Mouse (Mus musculus) MEL-GATA-1-ER (cell line): ENCODE data around the gene Srp72.
"Not testable (repeated sequence)": the region's sequence is repeated elsewhere in the genome, so short reads cannot be mapped to it uniquely, and the experiment has no call there.

Source experiments
- DNase-seq: peaks from one replicate; pipeline ENCODE4 v3.0.0-alpha.2; 2012; ENCODE audit warnings: low read depth; ENCODE audit errors: extremely low read depth

The Srp72 gene

GRCm38 (mm10) chr5:76962545-76962944 lies 11.9 kb upstream of the Srp72 start:
- DNase-seq, result no peak

GRCm38 (mm10) chr5:76964651-76965050 lies 9.8 kb upstream of the Srp72 start:
- DNase-seq, result no peak

- DNase-seq, result no peak
Measured at GRCm38 (mm10) chr5:76969250-76969649, 5.2 kb upstream of the Srp72 start.

GRCm38 (mm10) chr5:76971115-76971514 lies 3.4 kb upstream of the Srp72 start:
- DNase-seq, result not testable (repeated sequence)

GRCm38 (mm10) chr5:76973488-76973887 lies 995 bp upstream of the Srp72 start:
- no peak for DNase-seq

GRCm38 (mm10) chr5:76974207-76974553 lies 303 bp upstream of the Srp72 start:
- DNase-seq, result no peak

- no peak for DNase-seq
Measured at GRCm38 (mm10) chr5:76975736-76976135, 1.3 kb downstream of the Srp72 start.

GRCm38 (mm10) chr5:76984015-76984414 lies 9.5 kb downstream of the Srp72 start:
- no peak for DNase-seq

GRCm38 (mm10) chr5:76990789-76991188 lies 16.3 kb downstream of the Srp72 start:
- no peak for DNase-seq

- peak; percentile 68 for DNase-seq
Measured at GRCm38 (mm10) chr5:76993174-76993814, 18.8 kb downstream of the Srp72 start.

- DNase-seq, result peak; percentile 14
Measured at GRCm38 (mm10) chr5:76998416-76998815, 23.9 kb downstream of the Srp72 start.

- no peak for DNase-seq
Measured at GRCm38 (mm10) chr5:77001192-77001591, 26.7 kb downstream of the Srp72 start.

- no peak for DNase-seq
Measured at GRCm38 (mm10) chr5:77004051-77004821, 29.8 kb downstream of the Srp72 start, which contains the start of gene Arl9. Arl9 (plus strand) TSS chr5:77004055.

GRCm38 (mm10) chr5:77010352-77010751 lies 35.9 kb downstream of the Srp72 start:
- DNase-seq, result no peak

- no peak for DNase-seq
Measured at GRCm38 (mm10) chr5:77011082-77011481, 36.6 kb downstream of the Srp72 start.

- no peak for DNase-seq
Measured at GRCm38 (mm10) chr5:77013171-77013570, 38.7 kb downstream of the Srp72 start.

- no peak for DNase-seq
Measured at GRCm38 (mm10) chr5:77015544-77016482, 41.3 kb downstream of the Srp72 start, which contains the start of gene Thegl. Thegl (plus strand) TSS chr5:77016023.

- no peak for DNase-seq
Measured at GRCm38 (mm10) chr5:77028034-77028433, 53.6 kb downstream of the Srp72 start.

GRCm38 (mm10) chr5:77029735-77030134 lies 55.3 kb downstream of the Srp72 start:
- peak; percentile 25 for DNase-seq

GRCm38 (mm10) chr5:77035101-77035500 lies 60.6 kb downstream of the Srp72 start:
- DNase-seq, result not testable (repeated sequence)

- no peak for DNase-seq
Measured at GRCm38 (mm10) chr5:77038451-77038850, 64.0 kb downstream of the Srp72 start.

- DNase-seq, result peak; percentile 19
Measured at GRCm38 (mm10) chr5:77039391-77039790, 64.9 kb downstream of the Srp72 start.
